Mouse (Mus musculus) kidney, postnatal 10 days (tissue): ENCODE results near the gene Tmem102.

Experiments
- DNase-seq: peaks from one replicate; pipeline ENCODE4 v3.0.0; 2021; ENCODE audit warnings: mixed read lengths

Gene Tmem102

DNA sequence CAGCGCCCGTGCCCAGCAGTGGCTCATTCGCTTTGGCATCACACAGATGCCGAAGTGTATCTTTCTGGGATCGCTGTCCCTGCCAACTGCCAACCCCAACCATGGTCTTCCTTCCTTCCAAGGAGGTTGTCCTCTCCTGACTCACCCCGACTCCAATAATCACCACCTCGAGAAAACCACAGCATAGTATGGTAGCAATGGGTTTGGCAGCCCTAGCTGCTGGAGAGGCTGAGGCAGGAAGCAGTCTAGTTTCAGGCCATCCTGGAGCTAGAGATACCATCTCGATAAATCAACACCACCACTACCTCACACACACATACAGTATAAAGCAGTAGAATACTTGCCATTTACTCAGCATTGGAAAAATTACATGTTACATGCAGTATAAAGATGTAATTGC, 13.4 kb upstream of the Tmem102 start:
- DNase-seq, result no peak

DNA sequence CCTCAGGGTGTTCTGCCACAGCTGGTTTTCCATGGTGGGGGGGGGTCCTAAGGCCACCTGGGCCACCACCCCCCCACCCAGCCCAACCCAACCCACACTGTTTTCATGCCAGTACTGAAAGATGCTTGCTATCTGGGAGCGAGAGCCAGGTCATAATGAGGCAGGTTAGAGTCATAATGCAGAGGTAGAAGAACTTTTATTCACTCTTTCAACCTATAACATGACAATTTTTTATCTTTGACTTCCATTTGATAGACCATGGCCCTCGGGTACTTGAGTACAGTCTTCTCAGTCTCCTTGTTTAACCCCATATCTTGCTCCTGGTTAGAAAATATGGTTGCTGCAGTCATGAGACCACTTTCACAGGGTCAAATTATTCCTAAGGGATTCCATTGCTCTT, 12.9 kb upstream of the Tmem102 start, which contains the start of gene Spem2:
Spem2 (minus strand) TSS at position 101 of the 400 bp plus-strand sequence.
- DNase-seq, result no peak

DNA sequence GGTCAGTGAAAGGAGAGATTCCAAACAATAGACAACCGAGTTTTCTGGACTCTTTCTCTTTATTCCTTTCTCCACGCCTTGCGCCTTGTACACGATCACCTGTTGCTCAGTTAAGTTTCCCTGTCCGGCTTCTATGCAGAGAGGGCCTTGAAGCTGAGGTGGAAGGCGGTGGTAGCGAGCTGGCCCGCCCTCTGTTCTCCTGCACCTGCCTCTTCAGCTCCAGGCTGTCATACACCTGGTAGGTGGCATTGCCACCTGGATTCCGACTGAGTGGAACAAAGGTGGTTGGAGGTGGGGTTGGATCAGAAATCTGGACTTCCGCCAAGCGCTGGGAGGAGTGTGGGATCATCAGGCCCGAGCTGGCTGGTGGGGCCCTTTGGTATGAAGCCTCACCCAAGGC, 11.1 kb upstream of the Tmem102 start:
- DNase-seq, result no peak

- peak; percentile 13 for DNase-seq
Observed at GRCm38 (mm10) chr11:69815155-69815554, 9.7 kb upstream of the Tmem102 start, which contains the start of gene Gm39566. TSS of gene Gm39566 (minus strand) at chr11:69815298.

GRCm38 (mm10) chr11:69810280-69810679, 4.9 kb upstream of the Tmem102 start:
- DNase-seq, result no peak

- DNase-seq, result no peak
Observed at GRCm38 (mm10) chr11:69807641-69808040, 2.2 kb upstream of the Tmem102 start.

- DNase-seq, result no peak
Observed at GRCm38 (mm10) chr11:69806378-69806777, 954 bp upstream of the Tmem102 start.

GRCm38 (mm10) chr11:69804652-69804940, 828 bp downstream of the Tmem102 start:
- DNase-seq, result peak; percentile 56

GRCm38 (mm10) chr11:69803786-69804651, 1.4 kb downstream of the Tmem102 start:
- peak; percentile 89 for DNase-seq

- DNase-seq, result no peak
Observed at GRCm38 (mm10) chr11:69803328-69803727, 2.1 kb downstream of the Tmem102 start.

GRCm38 (mm10) chr11:69802648-69803105, 2.7 kb downstream of the Tmem102 start:
- DNase-seq, result peak; percentile 93

DNA sequence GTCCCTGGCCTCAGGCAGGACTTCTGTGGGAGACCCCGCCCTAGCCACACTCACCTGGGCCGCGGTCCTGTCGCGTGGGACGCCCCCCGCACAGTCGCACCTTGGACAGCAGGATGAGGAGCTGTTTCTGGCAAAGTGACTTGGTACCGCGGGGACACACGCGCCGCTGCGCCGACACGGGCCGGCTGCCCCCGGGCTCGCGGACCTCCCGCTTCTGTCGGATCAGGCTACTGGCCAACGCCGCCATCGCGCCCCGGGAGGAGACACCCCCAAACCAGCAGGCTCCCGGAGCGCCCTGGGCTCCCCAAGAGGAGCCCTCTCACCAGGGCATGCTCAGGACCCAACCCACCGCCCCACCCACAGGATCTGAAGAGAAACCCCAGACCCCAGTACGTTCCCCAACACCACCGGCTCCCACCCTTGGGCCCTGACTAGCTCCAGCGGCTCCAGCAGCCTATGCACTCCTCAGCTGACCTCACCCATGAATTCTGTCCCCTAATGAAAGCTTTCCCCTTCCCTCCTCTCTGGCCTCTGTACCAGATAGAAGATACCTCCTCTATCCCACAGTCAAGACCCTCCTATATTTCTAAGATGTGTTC, 3.9 kb downstream of the Tmem102 start, which contains the start of gene Fgf11:
Fgf11 (minus strand) TSS at position 479 of the 599 bp plus-strand sequence.
- DNase-seq, result peak; percentile 49

DNA sequence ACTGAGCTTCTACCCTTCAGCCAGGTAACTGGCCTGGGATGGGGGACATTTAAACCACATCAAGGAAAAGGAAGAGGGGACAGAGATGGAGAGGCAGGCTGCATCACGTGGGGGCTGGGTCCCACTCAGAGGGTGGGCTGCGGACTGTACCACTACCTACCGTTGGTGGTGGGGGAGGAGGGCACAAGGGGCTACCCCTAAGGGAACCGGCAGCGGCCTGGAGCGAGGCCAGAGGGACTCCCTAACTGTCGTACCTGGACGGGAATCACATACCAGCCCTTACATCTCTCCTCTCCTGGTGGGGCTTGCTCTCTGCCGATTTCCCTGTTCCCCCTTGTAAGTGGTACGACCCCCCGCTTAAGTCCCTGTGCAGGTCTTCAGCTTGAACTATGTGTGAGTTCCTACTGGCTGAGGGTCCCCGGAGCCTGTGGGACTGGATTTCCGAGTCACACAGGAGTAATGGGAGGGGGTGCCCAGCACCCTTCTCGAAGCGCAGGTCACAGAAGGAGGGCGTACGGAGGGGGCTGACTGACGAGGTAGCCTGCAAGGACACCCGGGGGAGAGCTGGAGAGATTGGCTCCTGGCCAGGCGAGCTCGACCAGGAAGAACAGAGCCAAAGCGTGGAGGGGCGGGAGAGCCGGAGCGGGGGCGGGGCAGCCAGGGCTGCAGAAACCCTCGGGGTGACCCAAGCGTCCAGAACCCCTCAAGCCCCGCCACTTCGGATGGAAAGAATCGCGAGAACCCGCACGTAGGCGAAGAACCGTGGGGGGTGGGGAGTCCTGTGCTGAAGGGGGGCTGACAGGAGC, 4.8 kb downstream of the Tmem102 start:
- peak; percentile 87 for DNase-seq

DNA sequence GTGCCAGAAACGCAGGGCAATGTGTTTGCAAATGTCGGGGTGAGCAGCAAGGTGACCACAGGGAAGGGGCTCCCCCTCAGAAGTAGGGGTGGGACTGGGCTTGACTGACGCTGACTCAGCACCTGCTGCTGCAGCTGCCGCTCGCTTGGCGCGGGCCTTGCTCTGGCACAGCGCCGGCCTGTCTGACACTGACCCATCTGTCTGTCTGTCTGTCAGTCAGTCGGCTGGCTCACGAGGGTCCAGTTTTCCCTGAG, 5.4 kb downstream of the Tmem102 start:
- DNase-seq, result peak; percentile 51

- peak; percentile 41 for DNase-seq
Observed at GRCm38 (mm10) chr11:69799394-69800137, 5.9 kb downstream of the Tmem102 start.

GRCm38 (mm10) chr11:69797924-69798323, 7.5 kb downstream of the Tmem102 start:
- no peak for DNase-seq

DNA sequence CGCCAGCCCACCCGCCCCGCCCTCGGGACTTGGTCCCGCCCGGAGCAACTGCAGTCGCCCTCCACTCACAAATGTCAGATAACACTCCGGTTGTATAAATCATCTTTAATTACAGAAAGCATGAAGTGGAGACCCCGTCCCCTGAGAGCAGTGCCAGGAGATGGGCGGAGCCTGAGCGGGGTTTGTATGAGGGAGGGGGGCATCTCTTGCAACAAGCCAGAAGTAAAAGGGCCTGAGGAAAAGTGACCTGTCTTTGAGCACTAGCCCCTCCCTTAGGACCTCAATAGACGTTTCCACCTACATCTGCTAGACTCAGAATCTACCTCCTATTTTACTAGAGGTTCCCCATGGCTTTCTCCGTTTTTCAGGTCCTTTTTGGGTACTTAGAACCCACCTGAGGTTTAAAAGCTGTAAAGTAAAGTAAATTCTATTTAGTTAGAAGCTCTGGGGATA, 9.4 kb downstream of the Tmem102 start:
- DNase-seq, result no peak

DNA sequence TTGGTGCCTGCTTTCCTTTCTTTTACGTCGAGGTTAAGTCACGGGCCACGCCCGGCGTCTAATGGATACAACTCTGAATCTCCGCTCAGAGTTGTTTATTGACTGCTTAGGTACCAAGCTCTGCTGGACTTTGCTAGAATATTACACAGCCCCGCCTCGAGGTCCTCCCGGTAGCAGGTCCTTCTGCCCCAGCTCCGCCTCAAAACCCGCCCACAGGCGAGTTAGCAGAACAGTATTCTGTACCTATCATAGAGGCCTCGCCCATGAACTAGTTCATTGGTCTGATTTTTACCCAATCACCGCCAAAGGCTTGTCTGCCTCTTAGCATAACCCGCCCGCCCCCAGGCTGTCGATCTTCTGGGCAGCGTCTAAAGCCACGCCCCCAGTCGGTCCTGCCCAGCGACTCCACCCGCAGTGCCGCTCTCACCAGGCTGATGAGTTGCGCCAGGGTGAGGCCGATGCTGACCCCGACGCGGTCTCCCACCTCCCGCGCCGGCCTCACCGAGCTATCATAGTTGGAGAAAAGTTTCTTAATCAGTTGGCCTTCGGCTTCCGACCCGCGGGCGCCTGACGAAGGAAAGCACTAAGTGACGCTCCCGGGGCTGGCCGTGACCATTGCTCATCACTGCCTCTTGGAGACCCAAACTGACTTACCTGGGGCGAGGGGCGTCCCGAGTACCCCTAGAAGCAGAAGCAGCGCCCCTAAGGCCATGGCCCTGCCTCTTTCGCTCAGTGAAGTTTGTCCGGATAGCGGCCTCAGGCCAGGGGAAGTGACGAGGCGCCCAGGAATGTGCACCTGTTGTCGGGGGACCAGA, 10.0 kb downstream of the Tmem102 start, which contains the start of gene Chrnb1:
Chrnb1 (minus strand) TSS at position 776 of the 815 bp plus-strand sequence.
- DNase-seq, result peak; percentile 97

DNA sequence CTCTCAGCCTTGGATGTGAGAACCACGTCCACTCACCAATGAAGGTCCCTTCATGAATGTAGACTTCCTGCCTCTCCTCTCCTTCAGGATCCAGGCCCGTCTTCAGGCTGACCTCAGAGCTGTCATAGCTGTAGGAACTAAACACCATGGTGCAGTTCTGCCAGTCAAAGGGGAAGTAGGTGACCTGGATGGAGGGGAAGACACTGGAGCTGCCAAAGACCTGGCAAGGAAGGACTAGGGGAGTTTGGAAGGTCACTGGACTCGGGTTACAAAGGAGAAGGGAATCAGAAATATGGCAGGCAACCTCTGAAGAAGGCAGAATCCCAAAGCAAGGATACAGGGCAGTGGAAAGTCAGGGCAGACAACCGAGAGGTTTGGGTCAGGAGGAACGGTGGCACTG, 12.0 kb downstream of the Tmem102 start:
- DNase-seq, result no peak

GRCm38 (mm10) chr11:69791420-69791819, 14.0 kb downstream of the Tmem102 start:
- no peak for DNase-seq

DNA sequence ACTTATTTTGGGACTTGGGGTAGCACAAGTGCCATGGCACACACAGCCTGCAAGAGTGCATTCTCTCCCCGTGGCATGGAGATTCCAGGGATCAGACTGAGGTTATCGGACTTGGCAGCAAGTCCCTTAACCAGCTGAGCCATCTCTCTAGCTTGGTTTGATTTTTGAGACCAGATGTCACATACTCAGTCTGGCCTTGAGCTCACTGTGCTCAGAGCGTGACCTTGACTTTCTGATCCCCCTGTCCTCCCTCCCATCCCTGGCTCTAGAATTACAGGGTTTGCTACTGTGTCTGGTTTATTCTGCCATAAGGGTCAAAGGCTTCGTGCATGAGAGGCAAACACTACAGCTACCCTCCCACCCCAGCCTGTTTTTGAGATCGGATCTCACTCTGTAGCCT, 16.0 kb downstream of the Tmem102 start:
- DNase-seq, result no peak

DNA sequence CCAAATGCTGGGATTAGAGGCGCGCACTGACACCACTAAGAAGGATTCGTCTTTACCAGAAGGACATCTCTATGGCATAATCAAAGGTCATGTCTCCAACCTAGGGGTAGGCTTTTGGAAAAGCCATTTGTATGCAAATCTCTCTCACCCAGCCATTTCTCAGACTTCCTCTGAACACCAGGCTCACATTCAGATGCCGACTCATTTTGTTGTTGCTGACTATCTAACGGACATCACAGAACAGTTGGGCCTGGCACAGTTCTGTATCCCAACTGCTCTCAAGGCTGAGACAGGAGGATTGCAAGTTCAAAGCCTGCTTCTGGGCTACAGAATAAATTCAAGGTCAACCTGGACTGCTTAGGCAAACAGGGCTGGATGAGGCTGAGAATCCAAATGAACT, 18.1 kb downstream of the Tmem102 start:
- no peak for DNase-seq
